Mouse (Mus musculus) intestine, postnatal 0 days (tissue): Measurements from ENCODE around the gene Car3. TPM values are rescaled to one million over a fixed set of nuclear protein-coding genes. Genes with fewer than 3 reads are reported as not detected.

Source experiments
- ATAC-seq: fragments of 200-750 bp; cut with Nextera tagmentation; 2 replicates; pipeline ENCODE4 v1.8.0; 2017; ENCODE audit warnings: mild to moderate bottlenecking, moderate TSS enrichment, moderate library complexity
- H3K27ac ChIP-seq: fragments of 300-500 bp; sonication (generic); 2 replicates; pipeline ENCODE4 v1.5.1; 2014; ENCODE audit warnings: mild to moderate bottlenecking, low read depth, low read length, moderate library complexity
- H3K27me3 ChIP-seq: fragments of 300-500 bp; sonication (generic); replicated peaks from 2 replicates; pipeline ENCODE4 v1.6.1; 2014; ENCODE audit warnings: low read length, mixed read lengths; ENCODE audit not compliant: control insufficient read depth, insufficient read depth
- H3K36me3 ChIP-seq: fragments of 300-500 bp; sonication (generic); 2 replicates; pipeline ENCODE4 v1.6.1; 2014; ENCODE audit warnings: mild to moderate bottlenecking, moderate library complexity; ENCODE audit not compliant: control insufficient read depth, insufficient read depth
- H3K4me1 ChIP-seq: fragments of 300-500 bp; sonication (generic); replicated peaks from 2 replicates; pipeline ENCODE4 v1.6.1; 2014; ENCODE audit warnings: antibody characterized with exemption, low read length, mixed read lengths; ENCODE audit not compliant: control insufficient read depth, insufficient read depth
- H3K4me2 ChIP-seq: fragments of 300-500 bp; sonication (generic); replicated peaks from 2 replicates; pipeline ENCODE4 v1.6.1; 2014; ENCODE audit warnings: low read depth, mild to moderate bottlenecking, moderate library complexity
- H3K4me3 ChIP-seq: fragments of 300-500 bp; sonication (generic); 2 replicates; pipeline ENCODE4 v1.5.1; 2014; ENCODE audit warnings: low read depth, low read length
- H3K9ac ChIP-seq: fragments of 300-500 bp; sonication (generic); 2 replicates; pipeline ENCODE4 v1.6.1; 2014; ENCODE audit warnings: mild to moderate bottlenecking, low read depth, low read length
- H3K9me3 ChIP-seq: fragments of 300-500 bp; sonication (generic); 2 replicates; pipeline ENCODE4 v1.6.1; 2016; ENCODE audit warnings: mixed run types; ENCODE audit not compliant: control insufficient read depth
- CTCF ChIP-seq: sonication (generic); IDR thresholded peaks from 2 replicates; pipeline ENCODE4 v1.5.1; 2016; ENCODE audit warnings: low read depth, mild to moderate bottlenecking, control low read depth, antibody characterized with exemption, moderate library complexity
- WGBS: fragments of 180-500 bp; shearing (Covaris S2); extraction: QIAGEN DNeasy Blood & Tissue Kit; methylation state at CpG from one replicate; pipeline ENCODE4 v1.1.7; 2014; 5-methylcytosine and 5-hydroxymethylcytosine counted together
- polyA plus RNA-seq: library from polyadenylated mRNA; unstranded; fragments of >200 nt; fragmentation: Nextera tagmentation; extraction: Ambion mirVana; gene quantifications from 2 replicates; pipeline ENCODE4 v1.2.1, GENCODE M21; 2015

Car3 gene
- polyA plus RNA-seq, 1 experiment from 2014 or later = 1.4 TPM

GRCm38 (mm10) chr3:14893700-14894099 lies 30.4 kb downstream of the Car3 start:
- ATAC-seq = no peak
- WGBS = 59% methylated on average over 5 of the region's 5 CpGs
- H3K9me3 ChIP-seq = no peaks in the 10 kb centered on the region
- H3K4me1 ChIP-seq = no peaks in the 10 kb centered on the region
- H3K27ac ChIP-seq = no peak overlapping the region
- no peak overlapping the region for H3K9ac ChIP-seq
- H3K27me3 ChIP-seq = no peaks in the 10 kb centered on the region
- no peak overlapping the region for H3K4me2 ChIP-seq
- no peaks in the 10 kb centered on the region for H3K36me3 ChIP-seq
- no peak overlapping the region for H3K4me3 ChIP-seq
- TF ChIP-seq CTCF = no peak

- no peak overlapping the region for H3K9ac ChIP-seq
- H3K27me3 ChIP-seq = no peaks in the 10 kb centered on the region
- H3K27ac ChIP-seq = no peak overlapping the region
- no peaks in the 10 kb centered on the region for H3K9me3 ChIP-seq
- WGBS = 96% methylated on average over 3 of the region's 3 CpGs
- no peaks in the 10 kb centered on the region for H3K36me3 ChIP-seq
- H3K4me3 ChIP-seq = no peak overlapping the region
- no peak overlapping the region for H3K4me2 ChIP-seq
- no peak for ATAC-seq
- no peak for TF ChIP-seq CTCF
- no peaks in the 10 kb centered on the region for H3K4me1 ChIP-seq
Measured at GRCm38 (mm10) chr3:14895333-14895732, 32.0 kb downstream of the Car3 start.

GRCm38 (mm10) chr3:14897770-14898169 lies 34.5 kb downstream of the Car3 start:
- TF ChIP-seq CTCF = no peak
- H3K4me2 ChIP-seq = no peak overlapping the region
- no peaks in the 10 kb centered on the region for H3K9me3 ChIP-seq
- no peak overlapping the region for H3K9ac ChIP-seq
- WGBS = 67% methylated on average over 6 of the region's 6 CpGs
- H3K4me3 ChIP-seq = no peak overlapping the region
- no peaks in the 10 kb centered on the region for H3K4me1 ChIP-seq
- no peaks in the 10 kb centered on the region for H3K27me3 ChIP-seq
- H3K27ac ChIP-seq = no peak overlapping the region
- no peak for ATAC-seq
- H3K36me3 ChIP-seq = no peaks in the 10 kb centered on the region

- H3K27me3 ChIP-seq = no peaks in the 10 kb centered on the region
- H3K4me1 ChIP-seq = no peaks in the 10 kb centered on the region
- H3K9ac ChIP-seq = no peak overlapping the region
- H3K4me2 ChIP-seq = no peak overlapping the region
- WGBS = 91% methylated on average over 3 of the region's 3 CpGs
- no peak for ATAC-seq
- no peak overlapping the region for H3K4me3 ChIP-seq
- H3K36me3 ChIP-seq = no peaks in the 10 kb centered on the region
- no peaks in the 10 kb centered on the region for H3K9me3 ChIP-seq
- H3K27ac ChIP-seq = no peak overlapping the region
- no peak for TF ChIP-seq CTCF
Measured at GRCm38 (mm10) chr3:14903380-14903779, 40.1 kb downstream of the Car3 start.

- H3K9me3 ChIP-seq = no peaks in the 10 kb centered on the region
- no peak overlapping the region for H3K9ac ChIP-seq
- H3K4me3 ChIP-seq = no peak overlapping the region
- TF ChIP-seq CTCF = no peak
- no peaks in the 10 kb centered on the region for H3K36me3 ChIP-seq
- no peak overlapping the region for H3K4me2 ChIP-seq
- no peaks in the 10 kb centered on the region for H3K27me3 ChIP-seq
- no peak for ATAC-seq
- no peak overlapping the region for H3K27ac ChIP-seq
- 39% methylated on average over 3 of the region's 3 CpGs for WGBS
- H3K4me1 ChIP-seq = no peaks in the 10 kb centered on the region
Measured at GRCm38 (mm10) chr3:14904165-14904564, 40.9 kb downstream of the Car3 start.

- Histone ChIP-seq H3K9ac (no peak overlapping the region), H3K36me3 (no peaks in the 10 kb centered on the region), H3K27ac (no peak overlapping the region), H3K4me3 (no peak overlapping the region), H3K27me3 (no peaks in the 10 kb centered on the region), H3K9me3 (no peaks in the 10 kb centered on the region), H3K4me2 (no peak overlapping the region), H3K4me1 (no peaks in the 10 kb centered on the region)
- WGBS = 54% methylated on average over 1 of the region's 1 CpGs
- no peak for ATAC-seq
- TF ChIP-seq CTCF = no peak
Measured at GRCm38 (mm10) chr3:14907271-14907670, 44.0 kb downstream of the Car3 start.

- no peaks in the 10 kb centered on the region for H3K27me3 ChIP-seq
- no peak overlapping the region for H3K9ac ChIP-seq
- H3K9me3 ChIP-seq = no peaks in the 10 kb centered on the region
- TF ChIP-seq CTCF = no peak
- H3K27ac ChIP-seq = no peak overlapping the region
- no peak overlapping the region for H3K4me2 ChIP-seq
- H3K4me3 ChIP-seq = no peak overlapping the region
- WGBS = 72% methylated on average over 4 of the region's 4 CpGs
- H3K4me1 ChIP-seq = no peaks in the 10 kb centered on the region
- no peak for ATAC-seq
- no peaks in the 10 kb centered on the region for H3K36me3 ChIP-seq
Measured at GRCm38 (mm10) chr3:14911992-14912582, 48.8 kb downstream of the Car3 start.
